Mouse (Mus musculus): ENCODE data around the gene S1pr2.

S1pr2 gene

GRCm38 (mm10) chr9:21000811-21001210 is 24.2 kb upstream of the S1pr2 start:
- peak; percentile 65 for DNase-seq (ENCODE audit: low read depth)

GRCm38 (mm10) chr9:20998337-20998736 is 21.8 kb upstream of the S1pr2 start:
- DNase-seq (ENCODE audit: low read depth), result peak; percentile 67

GRCm38 (mm10) chr9:20997065-20997464 is 20.5 kb upstream of the S1pr2 start:
- DNase-seq (ENCODE audit: low read depth), result no peak

- DNase-seq (ENCODE audit: low read depth), result no peak
These were observed 18.5 kb upstream of the S1pr2 start for GRCm38 (mm10) chr9:20995069-20995468.

- DNase-seq (ENCODE audit: low read depth), result no peak
These were observed 16.8 kb upstream of the S1pr2 start for GRCm38 (mm10) chr9:20993165-20993898.

GRCm38 (mm10) chr9:20991587-20991986 is 15.0 kb upstream of the S1pr2 start:
- no peak for DNase-seq (ENCODE audit: low read depth)

- DNase-seq (ENCODE audit: low read depth), result peak; percentile 38
These were observed 14.3 kb upstream of the S1pr2 start for GRCm38 (mm10) chr9:20990861-20991260.

- DNase-seq (ENCODE audit: low read depth), result no peak
These were observed 11.4 kb upstream of the S1pr2 start for GRCm38 (mm10) chr9:20987953-20988352.

- DNase-seq (ENCODE audit: low read depth), result no peak
These were observed 10.5 kb upstream of the S1pr2 start for GRCm38 (mm10) chr9:20986952-20987686.

GRCm38 (mm10) chr9:20983169-20983568 is 6.6 kb upstream of the S1pr2 start:
- no peak for DNase-seq (ENCODE audit: low read depth)

- DNase-seq (ENCODE audit: low read depth), result no peak
These were observed 5.6 kb upstream of the S1pr2 start for GRCm38 (mm10) chr9:20982171-20982570.

- no peak for DNase-seq (ENCODE audit: low read depth)
These were observed 3.2 kb upstream of the S1pr2 start for GRCm38 (mm10) chr9:20979769-20980168.

- DNase-seq (ENCODE audit: low read depth), result no peak
These were observed 2.6 kb upstream of the S1pr2 start for GRCm38 (mm10) chr9:20979181-20979580.

GRCm38 (mm10) chr9:20978409-20979095 is 2.0 kb upstream of the S1pr2 start:
- no peak for DNase-seq (ENCODE audit: low read depth)

GRCm38 (mm10) chr9:20976961-20977689 is 544 bp upstream of the S1pr2 start:
- DNase-seq (ENCODE audit: low read depth), result no peak

GRCm38 (mm10) chr9:20975431-20976215 is 958 bp downstream of the S1pr2 start:
- peak; percentile 67 for DNase-seq (ENCODE audit: low read depth)

GRCm38 (mm10) chr9:20973682-20974075 is 2.9 kb downstream of the S1pr2 start:
- peak; percentile 37 for DNase-seq (ENCODE audit: low read depth)

- DNase-seq (ENCODE audit: low read depth), result no peak
These were observed 3.4 kb downstream of the S1pr2 start for GRCm38 (mm10) chr9:20973001-20973681.

- peak; percentile 88 for DNase-seq (ENCODE audit: low read depth)
These were observed 4.2 kb downstream of the S1pr2 start for GRCm38 (mm10) chr9:20972141-20972992.

GRCm38 (mm10) chr9:20971751-20972140 is 4.8 kb downstream of the S1pr2 start:
- peak; percentile 91 for DNase-seq (ENCODE audit: low read depth)
